Mouse (Mus musculus) hindbrain, embryonic 12.5 days (tissue): Measurements from ENCODE around the gene Serpinb1c. TPM values are rescaled to one million over a fixed set of nuclear protein-coding genes. Genes with fewer than 3 reads are reported as not detected.

Source experiments
- ATAC-seq: fragments of 200-750 bp; cut with Nextera tagmentation; 2 replicates; pipeline ENCODE4 v1.8.0; 2017; ENCODE audit warnings: moderate TSS enrichment; ENCODE audit not compliant: low FRiP score
- H3K27ac ChIP-seq: fragments of 300-500 bp; sonication (generic); 2 replicates; pipeline ENCODE4 v1.5.1; 2016; ENCODE audit warnings: mild to moderate bottlenecking
- H3K27me3 ChIP-seq: fragments of 300-500 bp; sonication (generic); 2 replicates; pipeline ENCODE4 v1.6.1; 2016; ENCODE audit warnings: mild to moderate bottlenecking
- H3K36me3 ChIP-seq: fragments of 300-500 bp; sonication (generic); 2 replicates; pipeline ENCODE4 v1.6.1; 2016; ENCODE audit warnings: mild to moderate bottlenecking
- H3K4me1 ChIP-seq: fragments of 300-500 bp; sonication (generic); 2 replicates; pipeline ENCODE4 v1.6.1; 2016
- H3K4me2 ChIP-seq: fragments of 300-500 bp; sonication (generic); replicated peaks from 2 replicates; pipeline ENCODE4 v1.6.1; 2016; ENCODE audit warnings: mild to moderate bottlenecking
- H3K4me3 ChIP-seq: fragments of 300-500 bp; sonication (generic); 2 replicates; pipeline ENCODE4 v1.5.1; 2016; ENCODE audit warnings: mild to moderate bottlenecking
- H3K9ac ChIP-seq: fragments of 300-500 bp; sonication (generic); 2 replicates; pipeline ENCODE4 v1.6.1; 2016; ENCODE audit warnings: mild to moderate bottlenecking, moderate library complexity
- H3K9me3 ChIP-seq: fragments of 300-500 bp; sonication (generic); replicated peaks from 2 replicates; pipeline ENCODE4 v1.6.1; 2016; ENCODE audit warnings: mild to moderate bottlenecking
- WGBS: fragments of 180-500 bp; shearing (Covaris S2); methylation state at CpG from one replicate; pipeline ENCODE4 v1.1.7; 2016; 5-methylcytosine and 5-hydroxymethylcytosine counted together
- polyA plus RNA-seq: library from polyadenylated mRNA; unstranded; fragments of >200 nt; fragmentation: Nextera tagmentation; extraction: Ambion mirVana; gene quantifications from 2 replicates; pipeline ENCODE4 v1.2.1, GENCODE M21; 2016

Gene Serpinb1c
- polyA plus RNA-seq, 1 experiment from 2014 or later = not detected

DNA sequence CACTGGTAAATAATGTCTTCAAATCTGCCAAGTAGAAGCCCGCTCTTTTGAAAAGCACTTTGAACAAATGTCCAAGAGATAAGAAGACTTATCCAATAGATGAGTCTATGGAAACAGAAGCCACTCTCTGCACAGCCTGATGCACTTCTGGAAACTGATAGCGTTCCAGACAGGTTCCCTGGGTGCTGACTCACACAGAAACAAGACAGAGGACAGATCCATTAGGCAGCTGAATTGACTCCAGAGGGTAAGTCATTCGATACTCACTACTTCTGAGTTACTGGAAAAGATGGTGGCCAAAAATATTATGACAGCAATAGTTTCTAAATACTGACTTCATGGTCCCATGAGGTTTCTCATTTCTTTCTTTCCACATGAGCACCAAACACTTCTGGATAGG lies 37.2 kb downstream of the Serpinb1c start:
- no peaks in the 10 kb centered on the region for H3K36me3 ChIP-seq
- no peaks in the 10 kb centered on the region for H3K9me3 ChIP-seq
- 83% methylated on average over 3 of the region's 3 CpGs for WGBS
- no peak overlapping the region for H3K4me2 ChIP-seq
- no peaks in the 10 kb centered on the region for H3K4me1 ChIP-seq
- H3K9ac ChIP-seq = no peak overlapping the region
- no peak for ATAC-seq
- 0 out of 2 replicates have a peak, but pooled peaks cover 3% of the 10 kb centered on the region for H3K27me3 ChIP-seq
- no peak overlapping the region for H3K27ac ChIP-seq
- H3K4me3 ChIP-seq = no peak overlapping the region

DNA sequence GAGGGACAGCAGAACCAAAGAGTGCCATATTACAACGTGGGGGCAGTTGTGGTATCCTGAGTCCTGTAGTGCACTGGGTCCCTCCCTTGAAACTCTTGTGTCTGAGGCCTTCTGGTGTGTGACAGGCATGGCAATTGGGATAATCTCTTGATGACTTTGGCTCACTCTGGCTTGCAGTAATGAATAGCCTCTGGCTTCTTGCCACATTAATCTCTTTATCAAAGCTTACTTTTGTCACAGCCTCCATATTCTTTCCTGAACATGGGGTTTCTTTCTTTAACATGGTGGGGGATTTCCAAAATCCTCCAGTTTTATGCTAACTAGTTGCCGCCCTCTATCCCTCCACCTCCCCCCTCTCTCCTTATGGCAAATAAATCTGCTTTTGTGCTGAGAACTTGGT lies 44.9 kb downstream of the Serpinb1c start:
- 63% methylated on average over 2 of the region's 2 CpGs for WGBS

DNA sequence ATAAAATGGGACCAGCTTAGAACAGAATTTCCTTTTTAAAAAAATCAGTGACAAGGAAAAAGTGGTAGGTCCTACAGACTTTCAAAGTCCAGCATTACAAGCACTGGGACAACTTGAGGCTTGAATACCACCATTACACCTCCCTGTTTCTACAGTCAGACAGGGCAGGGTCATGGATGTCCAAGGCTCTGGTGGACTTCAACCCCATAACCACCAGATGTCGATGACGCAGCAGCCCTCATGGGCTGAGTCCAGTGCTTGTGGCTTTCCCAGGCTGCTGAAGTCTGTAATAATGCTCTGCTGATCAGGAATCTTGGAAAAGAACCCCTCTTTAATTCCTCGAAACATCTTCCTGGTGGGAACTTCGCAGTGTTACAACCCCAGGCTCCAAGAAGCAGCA lies 45.5 kb downstream of the Serpinb1c start:
- Histone ChIP-seq H3K4me2 (no peak overlapping the region), H3K27ac (no peak overlapping the region), H3K9me3 (no peaks in the 10 kb centered on the region), H3K36me3 (no peaks in the 10 kb centered on the region), H3K9ac (no peak overlapping the region), H3K27me3 (no peaks in the 10 kb centered on the region), H3K4me3 (no peak overlapping the region), H3K4me1 (no peaks in the 10 kb centered on the region)
- ATAC-seq = no peak
- 93% methylated on average over 4 of the region's 4 CpGs for WGBS

More for the DNA sequence above, 44.9 kb downstream of the Serpinb1c start:
- Histone ChIP-seq H3K27ac (no peak overlapping the region), H3K4me3 (no peak overlapping the region), H3K4me2 (no peak overlapping the region), H3K36me3 (no peaks in the 10 kb centered on the region), H3K27me3 (no peaks in the 10 kb centered on the region), H3K4me1 (no peaks in the 10 kb centered on the region), H3K9ac (no peak overlapping the region), H3K9me3 (no peaks in the 10 kb centered on the region)
- peak; percentile 29; the same call in 1 of the 2 replicates for ATAC-seq

DNA sequence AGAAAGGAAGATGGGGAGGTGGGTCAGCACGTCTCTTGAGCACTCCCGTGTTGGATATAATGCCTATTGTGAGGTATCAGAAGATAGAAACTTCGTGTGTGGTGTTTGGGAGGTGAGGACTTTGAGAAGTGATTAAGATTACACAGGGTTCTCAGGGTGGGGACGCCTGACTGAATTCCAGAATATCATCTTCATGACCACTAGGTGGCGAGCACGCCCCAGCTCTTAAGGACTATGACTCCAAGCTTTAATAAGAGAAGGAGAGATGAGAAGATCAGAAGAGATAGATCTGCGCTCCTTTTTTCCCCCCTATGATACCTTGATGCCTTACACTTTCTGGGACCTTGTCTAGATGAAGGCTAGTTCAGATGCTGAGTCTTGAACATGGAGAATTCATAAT lies 46.0 kb downstream of the Serpinb1c start:
- Histone ChIP-seq H3K9me3 (no peaks in the 10 kb centered on the region), H3K36me3 (no peaks in the 10 kb centered on the region), H3K9ac (no peak overlapping the region), H3K4me3 (no peak overlapping the region), H3K4me2 (no peak overlapping the region), H3K27me3 (no peaks in the 10 kb centered on the region), H3K4me1 (no peaks in the 10 kb centered on the region), H3K27ac (no peak overlapping the region)
- peak; percentile 74 for ATAC-seq
- WGBS = 20% methylated on average over 7 of the region's 7 CpGs

DNA sequence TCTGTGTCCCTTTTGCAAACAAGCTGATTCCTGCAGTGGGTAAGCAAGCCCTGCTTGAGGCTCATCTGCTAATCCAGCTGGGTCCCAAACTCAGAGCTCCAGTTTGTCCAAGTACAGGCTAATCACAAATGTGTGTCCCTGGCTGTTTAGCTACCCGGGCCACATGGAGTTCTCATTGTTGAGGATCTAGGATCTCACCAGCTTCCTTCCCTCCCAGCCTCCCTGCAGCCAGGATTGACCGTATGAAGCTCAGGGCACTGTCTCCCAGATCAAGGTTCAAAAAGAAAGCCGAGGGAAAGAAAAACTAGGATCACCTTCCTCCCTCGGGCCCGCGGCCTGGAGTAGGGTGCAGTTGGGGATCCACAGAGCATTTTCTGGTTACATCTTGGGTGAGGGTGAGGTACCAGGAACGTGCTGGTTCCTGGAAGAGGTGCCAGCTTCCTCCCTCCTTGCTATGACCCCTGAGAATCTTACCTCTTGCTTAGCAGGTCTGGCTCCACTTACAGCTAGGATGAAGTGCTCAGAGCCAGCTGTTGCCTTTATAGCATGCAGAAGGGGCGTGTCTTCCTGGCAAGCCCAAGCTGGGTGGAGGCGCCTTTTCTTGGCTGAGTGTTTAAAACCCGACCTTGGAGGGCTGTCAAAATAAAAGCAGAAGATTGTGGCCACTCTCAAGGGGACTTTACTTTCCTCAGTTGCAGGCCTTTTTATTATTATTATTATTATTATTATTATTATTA lies 47.2 kb downstream of the Serpinb1c start, which contains the start of gene Serpinb1a:
Gene Serpinb1a (minus strand): TSS at position 518 of the 737 bp plus-strand sequence.
- Histone ChIP-seq H3K4me1 (no peaks in the 10 kb centered on the region), H3K36me3 (no peaks in the 10 kb centered on the region), H3K27ac (no peak within 1 kb of the TSS), H3K4me3 (no peak within 1 kb of the TSS), H3K9ac (no peak within 1 kb of the TSS), H3K9me3 (no peaks in the 10 kb centered on the region), H3K27me3 (no peaks in the 10 kb centered on the region), H3K4me2 (no peak within 1 kb of the TSS)
- WGBS = 65% methylated on average over 10 of the region's 10 CpGs
- no peak for ATAC-seq

DNA sequence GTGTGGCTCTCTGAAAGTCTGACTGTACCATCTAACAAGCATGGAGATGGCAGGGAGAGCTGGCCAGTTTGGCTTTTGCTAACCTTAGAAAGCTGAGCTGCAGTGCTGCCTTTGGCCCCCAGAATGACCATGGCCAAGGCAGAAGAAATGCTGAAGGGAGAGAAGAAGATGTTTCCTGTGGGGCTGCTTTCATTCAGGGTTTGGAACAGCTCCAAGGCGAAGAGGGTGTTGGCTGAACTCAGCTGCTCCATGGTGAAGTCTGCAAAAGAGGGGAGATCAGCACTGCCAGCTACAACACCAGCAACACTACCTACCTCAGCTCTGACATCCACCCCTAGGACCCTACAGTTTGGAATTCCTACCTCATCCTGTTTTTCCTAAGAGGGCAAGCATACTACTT lies 47.9 kb downstream of the Serpinb1c start:
- ATAC-seq = no peak
- H3K4me3 ChIP-seq = no peak overlapping the region
- H3K27me3 ChIP-seq = no peaks in the 10 kb centered on the region
- H3K27ac ChIP-seq = no peak overlapping the region
- no peaks in the 10 kb centered on the region for H3K4me1 ChIP-seq
- no peaks in the 10 kb centered on the region for H3K9me3 ChIP-seq
- no peaks in the 10 kb centered on the region for H3K36me3 ChIP-seq
- H3K9ac ChIP-seq = no peak overlapping the region
- 69% methylated on average over 1 of the region's 1 CpGs for WGBS
- H3K4me2 ChIP-seq = no peak overlapping the region

DNA sequence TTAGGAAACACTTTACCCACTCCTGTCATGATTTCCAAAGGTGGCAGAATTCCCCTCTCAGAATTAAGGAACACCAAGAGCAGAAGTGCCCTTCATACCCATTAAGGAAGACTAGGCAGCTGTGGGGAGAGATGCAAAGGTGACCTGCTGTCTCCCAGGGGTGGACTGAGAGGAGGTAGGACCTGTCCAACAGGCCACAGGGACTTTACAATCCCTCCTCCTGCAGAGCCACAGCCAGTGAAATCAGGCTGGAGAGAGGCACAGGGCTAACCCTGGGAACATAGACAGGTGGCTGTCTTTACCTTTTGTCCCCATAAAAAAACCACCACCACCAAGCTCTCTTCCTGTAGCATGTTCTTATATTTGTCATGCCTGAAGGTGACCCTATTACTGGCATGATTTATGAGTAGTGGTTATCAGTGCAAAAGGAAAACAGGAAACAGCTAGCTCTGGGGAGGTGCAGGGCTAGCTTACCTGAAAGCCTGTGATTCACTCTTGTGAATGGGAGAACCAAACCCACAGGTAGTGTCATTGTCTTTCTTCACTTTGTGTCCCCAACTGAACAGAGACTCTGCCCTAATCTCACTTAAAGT lies 48.4 kb downstream of the Serpinb1c start:
- H3K36me3 ChIP-seq = no peaks in the 10 kb centered on the region
- no peak overlapping the region for H3K4me3 ChIP-seq
- no peaks in the 10 kb centered on the region for H3K27me3 ChIP-seq
- no peak overlapping the region for H3K4me2 ChIP-seq
- no peak for ATAC-seq
- H3K27ac ChIP-seq = no peak overlapping the region
- no peak overlapping the region for H3K9ac ChIP-seq
- no peaks in the 10 kb centered on the region for H3K9me3 ChIP-seq
- no peaks in the 10 kb centered on the region for H3K4me1 ChIP-seq

DNA sequence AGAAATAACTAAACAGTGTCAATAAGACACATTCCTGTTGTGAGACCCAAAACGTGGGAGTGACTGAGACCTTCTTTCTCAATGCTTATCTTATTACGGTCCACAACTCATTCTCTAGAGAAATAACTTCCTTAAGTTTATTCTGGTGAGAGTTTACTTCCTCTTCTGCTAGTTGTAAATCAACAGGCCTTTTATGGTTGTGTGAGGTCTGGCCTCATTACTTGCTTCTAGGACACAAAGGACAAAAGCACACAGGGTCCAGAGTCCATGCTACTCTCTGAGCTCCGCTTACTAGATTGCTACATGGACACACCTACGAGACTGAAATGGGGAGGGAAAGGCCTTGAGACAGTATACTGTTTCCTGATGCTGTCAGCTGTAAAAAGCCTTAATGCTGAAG lies 48.9 kb downstream of the Serpinb1c start:
- H3K9me3 ChIP-seq = no peaks in the 10 kb centered on the region
- no peaks in the 10 kb centered on the region for H3K27me3 ChIP-seq
- no peak for ATAC-seq
- no peak overlapping the region for H3K27ac ChIP-seq
- no peak overlapping the region for H3K4me3 ChIP-seq
- H3K4me1 ChIP-seq = no peaks in the 10 kb centered on the region
- no peaks in the 10 kb centered on the region for H3K36me3 ChIP-seq
- 70% methylated on average over 4 of the region's 4 CpGs for WGBS
- H3K9ac ChIP-seq = no peak overlapping the region
- H3K4me2 ChIP-seq = no peak overlapping the region

DNA sequence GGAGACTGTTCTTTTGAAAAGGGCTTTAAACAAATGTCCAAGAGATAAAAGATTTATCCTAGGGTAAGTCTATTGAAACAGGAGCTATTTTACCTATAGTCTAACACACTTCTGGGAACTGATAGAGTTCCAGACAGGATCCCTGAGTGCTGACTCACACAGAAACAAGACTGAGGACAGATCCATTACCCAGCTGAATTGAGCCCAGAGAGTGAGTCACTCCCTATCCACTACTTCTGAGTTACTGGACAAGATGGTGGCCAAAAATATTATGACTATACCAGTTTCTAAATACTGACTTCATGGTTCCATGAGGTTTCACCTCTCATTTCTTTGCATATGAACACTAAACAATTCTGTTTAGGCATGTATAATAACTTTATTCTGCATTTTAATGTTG lies 51.8 kb downstream of the Serpinb1c start:
- Histone ChIP-seq H3K4me3 (no peak overlapping the region), H3K4me2 (no peak overlapping the region), H3K36me3 (no peaks in the 10 kb centered on the region), H3K9ac (no peak overlapping the region), H3K27ac (no peak overlapping the region), H3K27me3 (no peaks in the 10 kb centered on the region), H3K4me1 (no peaks in the 10 kb centered on the region), H3K9me3 (no peaks in the 10 kb centered on the region)
- no peak for ATAC-seq

DNA sequence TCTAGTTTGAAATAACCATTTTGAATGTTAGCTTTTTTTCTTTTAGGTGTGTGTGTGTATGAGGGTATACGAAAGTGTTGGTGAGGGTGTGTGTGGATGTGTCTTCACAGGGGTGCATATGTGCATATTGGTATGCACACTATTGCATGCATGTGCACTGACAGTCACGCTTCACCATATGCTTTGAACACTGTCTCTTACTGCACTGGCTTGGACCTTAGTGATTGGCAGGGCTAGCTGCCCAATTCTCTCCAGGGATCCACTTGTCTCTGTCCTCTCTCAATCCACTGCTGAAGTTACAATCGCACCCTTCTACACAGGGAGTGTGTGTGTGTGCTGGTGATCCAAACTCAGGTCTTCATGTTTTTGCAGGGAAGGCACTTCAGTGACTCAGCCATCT lies 56.7 kb downstream of the Serpinb1c start:
- Histone ChIP-seq H3K36me3 (no peaks in the 10 kb centered on the region), H3K4me2 (no peak overlapping the region), H3K27ac (no peak overlapping the region), H3K9me3 (no peaks in the 10 kb centered on the region), H3K4me1 (no peaks in the 10 kb centered on the region), H3K4me3 (no peak overlapping the region), H3K27me3 (no peaks in the 10 kb centered on the region), H3K9ac (no peak overlapping the region)
- 87% methylated on average over 3 of the region's 3 CpGs for WGBS
- ATAC-seq = no peak

DNA sequence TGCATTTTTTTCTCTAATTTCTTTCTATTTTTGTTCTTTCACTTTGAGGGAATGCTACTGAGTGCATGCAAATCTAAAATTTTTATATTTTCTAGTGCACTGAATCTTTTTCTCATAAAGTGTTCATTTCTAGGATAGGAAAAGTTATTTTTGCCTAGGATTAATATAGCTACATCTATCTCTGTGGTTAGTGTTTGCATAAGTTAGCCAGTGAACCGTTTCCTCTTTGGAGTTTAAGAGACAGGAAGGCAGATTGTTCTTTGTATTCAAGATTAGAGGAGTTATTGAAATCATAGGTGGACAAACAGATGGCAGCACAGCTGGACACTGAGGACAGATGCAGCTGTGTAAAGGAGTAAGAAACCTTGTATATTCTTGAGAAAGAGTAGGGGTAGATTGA lies 58.7 kb downstream of the Serpinb1c start:
- Histone ChIP-seq H3K4me2 (no peak overlapping the region), H3K27me3 (no peaks in the 10 kb centered on the region)

DNA sequence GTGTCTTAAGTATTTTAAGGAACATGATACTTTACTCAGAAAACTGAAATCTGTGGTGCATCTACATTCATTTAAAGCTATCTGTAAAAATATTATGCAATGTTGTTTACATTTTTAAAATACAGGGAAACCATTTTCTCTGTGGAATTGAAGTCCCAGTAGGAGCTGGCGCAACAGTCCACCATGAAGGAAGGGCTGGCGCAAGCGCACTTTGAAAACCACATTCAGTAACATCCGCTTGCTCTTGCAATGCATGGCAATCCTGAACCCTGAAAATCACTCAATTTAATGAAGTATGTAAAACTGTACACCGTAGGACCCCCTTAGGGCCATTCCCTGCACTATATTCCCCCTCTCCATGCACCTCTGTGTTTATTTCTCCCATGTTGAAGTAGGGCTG lies 63.5 kb downstream of the Serpinb1c start:
- H3K9ac ChIP-seq = no peak overlapping the region
- H3K36me3 ChIP-seq = no peaks in the 10 kb centered on the region
- ATAC-seq = no peak
- no peak overlapping the region for H3K27ac ChIP-seq
- no peaks in the 10 kb centered on the region for H3K4me1 ChIP-seq
- H3K4me2 ChIP-seq = no peak overlapping the region
- no peaks in the 10 kb centered on the region for H3K27me3 ChIP-seq
- H3K9me3 ChIP-seq = no peaks in the 10 kb centered on the region
- no peak overlapping the region for H3K4me3 ChIP-seq
- 89% methylated on average over 5 of the region's 5 CpGs for WGBS

More for the DNA sequence above, 58.7 kb downstream of the Serpinb1c start:
- Histone ChIP-seq H3K27ac (no peak overlapping the region), H3K9ac (no peak overlapping the region), H3K4me1 (no peaks in the 10 kb centered on the region), H3K9me3 (no peaks in the 10 kb centered on the region), H3K4me3 (no peak overlapping the region), H3K36me3 (no peaks in the 10 kb centered on the region)
- 70% methylated on average over 1 of the region's 1 CpGs for WGBS
- no peak for ATAC-seq

DNA sequence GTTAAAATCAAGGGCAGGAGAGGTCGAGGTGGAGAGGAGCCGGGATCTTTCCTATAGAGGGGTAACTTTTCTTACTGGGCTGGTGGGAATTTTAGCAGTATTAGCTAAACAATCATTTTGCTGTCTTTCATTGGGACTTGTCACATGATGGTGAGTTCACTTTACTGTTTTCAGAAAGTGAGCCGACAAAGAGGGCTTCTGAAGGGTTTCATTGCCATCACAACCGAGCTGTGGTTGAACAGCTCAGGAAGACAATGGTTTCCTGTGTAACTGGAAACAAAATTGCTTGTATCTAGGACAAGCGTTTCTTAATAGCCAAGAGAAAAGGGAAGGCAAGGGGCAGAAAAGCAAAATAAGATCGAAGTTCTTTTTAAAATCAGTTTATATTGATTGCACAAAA lies 64.8 kb downstream of the Serpinb1c start:
- no peaks in the 10 kb centered on the region for H3K36me3 ChIP-seq
- H3K27ac ChIP-seq = no peak overlapping the region
- no peaks in the 10 kb centered on the region for H3K27me3 ChIP-seq
- no peak overlapping the region for H3K4me2 ChIP-seq
- H3K9me3 ChIP-seq = no peaks in the 10 kb centered on the region
- no peaks in the 10 kb centered on the region for H3K4me1 ChIP-seq
- 67% methylated on average over 6 of the region's 6 CpGs for WGBS
- H3K4me3 ChIP-seq = no peak overlapping the region
- no peak for ATAC-seq
- H3K9ac ChIP-seq = no peak overlapping the region
